Mouse (Mus musculus) kidney, postnatal 0 days (tissue): ENCODE measurements at regions not wholly inside any gene's neighbourhood (a gene's known extent, or its start where the extent isn't known, plus 50 kb on each side); places are given as distances from the start of the nearest gene placed in this dataset.
A peak's percentile ranks its signal among the peaks of the same experiment; 100 is the strongest.

Experiments used
- ATAC-seq: fragments of 200-750 bp; cut with Nextera tagmentation; replicated peaks from 2 replicates; pipeline ENCODE4 v1.8.0; 2017; ENCODE audit warnings: low read depth, moderate number of reproducible peaks, moderate TSS enrichment, moderate library complexity; ENCODE audit not compliant: low FRiP score
- DNase-seq: peaks from one replicate; pipeline ENCODE4 v3.0.0-alpha.2; 2016; ENCODE audit warnings: low spot score
- H3K27ac ChIP-seq: fragments of 300-500 bp; sonication (generic); 2 replicates; pipeline ENCODE4 v1.5.1; 2014; ENCODE audit warnings: mild to moderate bottlenecking
- H3K27me3 ChIP-seq: fragments of 300-500 bp; sonication (generic); 2 replicates; pipeline ENCODE4 v1.6.1; 2014; ENCODE audit warnings: low read length, mixed read lengths; ENCODE audit not compliant: insufficient read depth
- H3K36me3 ChIP-seq: fragments of 300-500 bp; sonication (generic); 2 replicates; pipeline ENCODE4 v1.6.1; 2014; ENCODE audit warnings: low read length, mixed read lengths; ENCODE audit not compliant: insufficient read depth
- H3K4me1 ChIP-seq: fragments of 300-500 bp; sonication (generic); replicated peaks from 2 replicates; pipeline ENCODE4 v1.6.1; 2014; ENCODE audit warnings: antibody characterized with exemption, low read length, mixed read lengths; ENCODE audit not compliant: insufficient read depth
- H3K4me2 ChIP-seq: fragments of 300-500 bp; sonication (generic); 2 replicates; pipeline ENCODE4 v1.6.1; 2014; ENCODE audit warnings: mild to moderate bottlenecking, low read length, moderate library complexity, mixed read lengths
- H3K4me3 ChIP-seq: fragments of 300-500 bp; sonication (generic); replicated peaks from 2 replicates; pipeline ENCODE4 v1.5.1; 2014; ENCODE audit warnings: low read depth, low read length
- H3K9ac ChIP-seq: fragments of 300-500 bp; sonication (generic); 2 replicates; pipeline ENCODE4 v1.6.1; 2014; ENCODE audit warnings: low read depth, low read length
- H3K9me3 ChIP-seq: fragments of 300-500 bp; sonication (generic); replicated peaks from 2 replicates; pipeline ENCODE4 v1.6.1; 2016; ENCODE audit warnings: low read length, inconsistent platforms, mixed read lengths
- CTCF ChIP-seq: IDR thresholded peaks from 2 replicates; pipeline ENCODE4 v1.5.1; 2016; ENCODE audit warnings: antibody characterized with exemption, low read depth, mild to moderate bottlenecking, moderate library complexity
- WGBS: fragments of 180-500 bp; shearing (Covaris S2); extraction: QIAGEN DNeasy Blood & Tissue Kit; methylation state at CpG from one replicate; pipeline ENCODE4 v1.1.7; 2014; 5-methylcytosine and 5-hydroxymethylcytosine counted together

- Histone ChIP-seq H3K9me3 (no peaks in the 10 kb centered on the region), H3K9ac (no peak overlapping the region), H3K4me3 (no peak overlapping the region), H3K27me3 (no peaks in the 10 kb centered on the region), H3K36me3 (no peaks in the 10 kb centered on the region), H3K27ac (no peak overlapping the region), H3K4me2 (no peak overlapping the region), H3K4me1 (no peaks in the 10 kb centered on the region)
- no peak for TF ChIP-seq CTCF
- WGBS = 76% methylated on average over 6 of the region's 6 CpGs
- ATAC-seq (no peak), DNase-seq (no peak)
These were observed 159.3 kb upstream of the Id2 start for GRCm38 (mm10) chr12:25256268-25256667.

DNA sequence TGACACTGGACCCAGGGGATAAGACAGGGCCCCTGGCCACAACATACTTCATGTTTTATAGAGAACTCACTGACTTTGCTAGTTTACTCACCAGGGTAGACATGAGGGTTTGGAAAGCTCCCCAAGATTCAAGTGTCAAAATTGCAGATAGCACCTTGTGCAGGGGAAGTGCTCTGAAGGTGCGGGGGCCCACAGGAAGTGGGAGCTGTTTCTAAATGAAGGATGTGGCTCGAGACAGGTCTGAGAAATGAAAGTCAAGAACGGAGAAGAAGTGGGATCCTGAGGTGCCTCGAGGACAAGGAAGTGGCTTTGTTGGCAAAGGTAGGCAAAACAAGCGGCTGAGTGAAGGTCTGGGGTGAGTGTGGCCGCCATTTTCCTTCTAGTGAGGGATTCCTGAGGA lies 157.8 kb upstream of the Id2 start:
- ATAC-seq = no peak
- no peak overlapping the region for H3K4me3 ChIP-seq
- no peak for TF ChIP-seq CTCF

DNA sequence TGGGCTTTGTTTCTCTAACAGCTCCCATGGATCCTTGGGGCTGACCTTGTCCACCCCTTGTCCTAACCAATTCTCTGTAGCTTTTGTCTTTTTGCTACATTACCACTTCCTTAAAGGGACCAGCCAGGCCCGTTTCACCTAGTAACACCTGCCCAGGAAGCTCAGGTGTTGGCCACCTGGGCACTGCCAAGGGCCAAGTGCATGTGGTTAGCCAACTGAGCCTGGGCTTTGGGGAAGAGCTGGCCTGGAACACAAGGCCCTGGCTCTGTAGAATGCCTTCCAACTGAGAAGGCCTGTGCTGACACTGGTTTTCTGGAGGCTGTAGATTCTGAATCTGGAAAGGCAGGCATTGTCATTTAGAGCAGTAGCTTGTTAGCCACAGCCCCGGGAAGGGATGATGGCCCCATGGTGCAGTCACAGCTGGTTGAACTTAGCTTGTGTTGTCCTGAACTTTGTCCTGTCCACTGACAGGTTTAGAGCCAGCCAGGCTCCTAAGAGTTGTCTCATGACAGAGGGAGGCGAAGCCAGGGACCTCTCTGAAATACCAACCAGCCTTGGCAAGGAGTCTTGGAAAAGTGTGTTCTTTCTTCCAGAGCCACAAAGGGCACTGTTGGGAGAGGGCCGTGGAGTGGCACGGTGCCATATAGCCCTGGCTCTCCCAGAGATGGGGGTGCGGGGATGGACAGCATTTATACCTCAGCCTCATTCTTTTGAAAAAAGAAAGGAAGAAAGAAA lies 156.0 kb upstream of the Id2 start:
- Histone ChIP-seq H3K27ac (no peak overlapping the region), H3K4me3 (no peak overlapping the region), H3K4me2 (no peak overlapping the region), H3K9ac (no peak overlapping the region), H3K9me3 (no peaks in the 10 kb centered on the region), H3K4me1 (0 out of 2 replicates have a peak, but pooled peaks cover 4% of the 10 kb centered on the region), H3K36me3 (no peaks in the 10 kb centered on the region), H3K27me3 (no peaks in the 10 kb centered on the region)
- peak; percentile 79 for ATAC-seq
- 79% methylated on average over 6 of the region's 6 CpGs for WGBS
- TF ChIP-seq CTCF = no peak
- DNase-seq = no peak

More for the DNA sequence above, 157.8 kb upstream of the Id2 start:
- no peak overlapping the region for H3K4me2 ChIP-seq
- H3K9ac ChIP-seq = no peak overlapping the region
- no peaks in the 10 kb centered on the region for H3K36me3 ChIP-seq
- H3K9me3 ChIP-seq = no peaks in the 10 kb centered on the region
- DNase-seq = no peak
- H3K27me3 ChIP-seq = no peaks in the 10 kb centered on the region
- WGBS = 77% methylated on average over 6 of the region's 6 CpGs
- no peak overlapping the region for H3K27ac ChIP-seq
- no peaks in the 10 kb centered on the region for H3K4me1 ChIP-seq

DNA sequence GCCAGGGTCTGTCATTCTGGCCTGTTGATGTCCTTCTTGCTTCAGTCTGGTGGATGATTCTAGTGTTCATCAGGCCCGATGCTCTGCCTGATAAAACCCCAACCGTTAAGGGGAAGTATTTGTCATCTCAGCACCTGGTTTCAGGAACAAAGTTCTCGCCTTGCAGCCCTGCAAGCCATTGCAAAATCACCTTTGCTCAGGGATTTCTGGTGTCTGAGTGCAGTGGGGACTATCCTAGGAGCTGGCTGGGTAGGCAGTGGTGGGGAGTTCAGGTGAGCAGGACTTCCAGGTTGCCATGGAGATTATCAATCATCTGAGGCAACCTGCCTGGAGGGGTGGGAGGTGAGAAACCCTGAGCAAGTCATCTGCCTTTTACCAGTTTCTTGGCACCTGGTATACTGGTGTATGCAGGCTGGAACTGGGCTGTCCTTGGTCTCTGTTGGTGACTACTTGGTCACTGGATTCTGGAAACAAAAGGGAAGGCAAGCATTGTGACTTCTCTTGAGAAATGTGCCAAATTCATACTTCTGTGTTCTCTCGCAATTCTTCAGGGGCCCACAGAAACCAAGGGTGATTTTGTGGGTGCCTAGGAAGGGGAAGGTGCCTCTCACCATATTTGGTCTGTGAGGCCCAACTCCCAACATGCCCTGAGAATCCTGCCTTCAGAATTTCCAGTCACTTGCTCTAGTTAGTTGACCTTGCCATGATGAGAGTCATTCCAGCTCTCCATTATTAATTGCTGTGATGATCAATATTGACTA lies 154.7 kb upstream of the Id2 start:
- 81% methylated on average over 4 of the region's 4 CpGs for WGBS
- ATAC-seq = no peak
- H3K9ac ChIP-seq = no peak overlapping the region
- 0 out of 2 replicates have a peak, but pooled peaks cover 4% of the 10 kb centered on the region for H3K4me1 ChIP-seq
- no peaks in the 10 kb centered on the region for H3K27me3 ChIP-seq
- H3K27ac ChIP-seq = no peak overlapping the region
- H3K36me3 ChIP-seq = no peaks in the 10 kb centered on the region
- no peak for TF ChIP-seq CTCF
- H3K4me3 ChIP-seq = no peak overlapping the region
- no peak for DNase-seq
- no peaks in the 10 kb centered on the region for H3K9me3 ChIP-seq
- no peak overlapping the region for H3K4me2 ChIP-seq

- H3K4me1 ChIP-seq = 0 out of 2 replicates have a peak, but pooled peaks cover 4% of the 10 kb centered on the region
- H3K9ac ChIP-seq = no peak overlapping the region
- H3K36me3 ChIP-seq = no peaks in the 10 kb centered on the region
- ATAC-seq = no peak
- TF ChIP-seq CTCF = no peak
- H3K27ac ChIP-seq = no peak overlapping the region
- WGBS = 53% methylated on average over 3 of the region's 3 CpGs
- no peak for DNase-seq
- H3K9me3 ChIP-seq = no peaks in the 10 kb centered on the region
- H3K27me3 ChIP-seq = no peaks in the 10 kb centered on the region
- H3K4me2 ChIP-seq = no peak overlapping the region
- H3K4me3 ChIP-seq = no peak overlapping the region
These were observed 153.9 kb upstream of the Id2 start for GRCm38 (mm10) chr12:25250881-25251280.

GRCm38 (mm10) chr12:25248681-25249366 lies 151.9 kb upstream of the Id2 start:
- TF ChIP-seq CTCF = no peak
- Histone ChIP-seq H3K27ac (no peak overlapping the region), H3K36me3 (no peaks in the 10 kb centered on the region), H3K4me2 (no peak overlapping the region), H3K27me3 (no peaks in the 10 kb centered on the region), H3K9me3 (no peaks in the 10 kb centered on the region), H3K4me1 (peaks cover 4% of the 10 kb centered on the region; the same call in 1 of the 2 replicates), H3K4me3 (no peak overlapping the region), H3K9ac (no peak overlapping the region)
- DNase-seq (no peak), ATAC-seq (no peak)
- WGBS = 53% methylated on average over 13 of the region's 13 CpGs
